Mouse (Mus musculus) spleen, adult 2 months (tissue): ENCODE data around the gene Gnl1.

Source experiments
- CTCF ChIP-seq: fragments of 200-500 bp; IDR thresholded peaks from 2 replicates; pipeline ENCODE4 v1.5.1; 2011; ENCODE audit warnings: mild to moderate bottlenecking, inconsistent platforms; ENCODE audit not compliant: insufficient read depth, insufficient read length, insufficient replicate concordance; ENCODE audit errors: extremely low read depth
- POLR2A ChIP-seq: fragments of 200-500 bp; IDR thresholded peaks from 2 replicates; pipeline ENCODE4 v1.6.1; 2011; ENCODE audit warnings: low read depth, low read length, inconsistent platforms

DNA sequence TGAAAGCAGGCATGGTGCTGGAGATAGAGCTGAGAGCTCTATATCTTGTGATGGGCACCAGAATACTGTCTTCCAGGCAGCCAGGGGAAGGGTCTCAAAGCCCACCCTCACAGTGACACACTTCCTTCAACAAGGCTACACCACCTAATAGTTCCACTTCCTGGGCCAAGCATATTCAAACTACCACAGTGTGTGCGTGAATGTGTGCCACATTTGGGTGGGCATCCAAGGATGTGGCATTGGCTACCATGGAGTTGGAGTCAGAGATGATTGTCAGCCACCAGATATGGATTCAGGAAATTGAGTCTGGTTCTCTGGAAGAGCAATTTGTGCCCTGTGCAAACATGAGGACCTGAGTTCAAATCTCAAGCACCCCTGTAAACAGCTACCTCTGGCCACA is 41.7 kb downstream of the Gnl1 start:
- TF ChIP-seq CTCF, result no peak
- no peak for TF ChIP-seq POLR2A
